Mouse (Mus musculus) heart, adult 8-10 months (tissue): ENCODE results near the gene Tcf21. TPM values are rescaled to one million over a fixed set of nuclear protein-coding genes. Genes with fewer than 3 reads are reported as not detected.

ENCODE experiments used
- DNase-seq: peaks from one replicate; pipeline ENCODE4 v3.0.0; 2022; ENCODE audit warnings: low spot score
- total RNA-seq, 4 experiments: library from RNA; stranded (reverse); gene quantifications; 2 replicates each; pipeline ENCODE4 v1.2.4; 2022

The Tcf21 gene
- total RNA-seq, 4 experiments from 2014 or later = 8.2 to 11.1 (median 9.0) TPM

- DNase-seq = no peak
These were observed 4.3 kb downstream of the Tcf21 start for GRCm38 (mm10) chr10:22815461-22816236.

DNA sequence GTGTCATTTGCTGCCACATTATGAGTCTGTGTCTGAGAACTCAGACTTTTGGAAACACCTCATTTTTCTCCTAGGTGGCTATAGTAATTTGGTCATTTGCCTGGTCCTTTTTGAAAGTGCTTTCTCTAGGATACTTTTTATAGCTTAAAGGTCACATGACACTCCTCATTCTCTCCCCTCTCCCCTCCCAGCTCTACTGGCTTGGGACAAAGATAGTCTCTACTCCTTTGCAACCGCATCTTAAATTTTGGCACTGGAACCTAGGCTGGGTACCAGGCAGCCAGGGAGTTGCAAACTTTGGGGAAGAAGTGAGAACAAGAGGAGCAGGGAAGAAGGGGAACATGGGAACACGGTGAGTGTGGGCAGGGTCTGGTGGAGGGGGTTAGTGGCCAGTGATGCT lies 5.2 kb downstream of the Tcf21 start:
- DNase-seq = no peak

GRCm38 (mm10) chr10:22814294-22814693 lies 5.7 kb downstream of the Tcf21 start:
- DNase-seq = no peak

DNA sequence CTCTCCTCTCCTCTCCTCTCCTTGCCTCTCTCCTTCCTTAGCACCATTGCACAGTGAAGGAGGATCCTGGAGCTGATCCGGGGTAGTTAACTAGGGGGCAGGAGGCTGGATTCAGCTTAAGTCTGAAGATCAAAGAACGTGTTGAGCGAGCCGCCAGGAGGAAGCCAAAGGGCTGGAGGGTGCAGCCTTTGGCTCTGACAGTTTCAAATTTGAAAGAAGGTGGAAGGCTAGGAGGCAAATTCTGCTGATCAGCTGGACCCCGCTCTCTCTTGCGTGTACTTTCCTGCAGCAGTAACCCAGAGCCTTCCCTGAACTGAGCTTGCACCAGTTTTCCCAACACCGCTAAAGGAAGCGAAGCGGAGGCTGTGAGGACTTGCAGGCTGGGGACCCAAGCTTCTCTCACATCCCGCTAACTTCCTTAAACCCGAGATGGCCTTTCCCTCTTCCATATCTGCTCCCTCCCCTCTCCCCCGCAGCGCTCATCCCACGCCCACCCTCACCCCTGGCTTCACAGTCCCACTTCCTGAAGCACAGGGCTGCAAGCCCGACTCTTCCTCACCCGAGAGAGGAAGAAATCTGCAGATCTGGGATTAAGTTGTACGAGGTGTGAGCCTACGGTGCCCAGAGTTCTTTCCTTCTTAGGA lies 6.5 kb downstream of the Tcf21 start:
- DNase-seq = no peak

DNA sequence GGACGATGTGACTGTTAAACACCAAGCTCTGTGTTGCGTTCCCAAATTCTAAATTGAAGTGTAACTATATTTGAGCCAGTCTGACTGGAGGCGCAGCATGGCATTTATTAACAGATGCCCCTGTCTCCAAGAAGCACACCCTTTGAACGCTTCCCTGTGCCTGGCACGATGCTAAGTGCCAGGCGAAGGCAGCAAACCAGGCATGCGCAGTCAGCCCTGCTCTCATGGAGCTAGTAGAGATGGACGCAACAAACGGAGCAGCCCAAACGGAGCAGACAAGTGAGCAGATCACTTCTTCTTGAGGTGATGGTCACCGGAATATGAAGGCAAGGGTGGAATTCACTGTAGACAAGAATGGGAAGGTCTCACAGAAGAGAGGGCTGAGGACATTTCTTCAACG lies 8.1 kb downstream of the Tcf21 start:
- no peak for DNase-seq

- DNase-seq = peak; percentile 13
These were observed 37.3 kb downstream of the Tcf21 start for GRCm38 (mm10) chr10:22782684-22783083.

DNA sequence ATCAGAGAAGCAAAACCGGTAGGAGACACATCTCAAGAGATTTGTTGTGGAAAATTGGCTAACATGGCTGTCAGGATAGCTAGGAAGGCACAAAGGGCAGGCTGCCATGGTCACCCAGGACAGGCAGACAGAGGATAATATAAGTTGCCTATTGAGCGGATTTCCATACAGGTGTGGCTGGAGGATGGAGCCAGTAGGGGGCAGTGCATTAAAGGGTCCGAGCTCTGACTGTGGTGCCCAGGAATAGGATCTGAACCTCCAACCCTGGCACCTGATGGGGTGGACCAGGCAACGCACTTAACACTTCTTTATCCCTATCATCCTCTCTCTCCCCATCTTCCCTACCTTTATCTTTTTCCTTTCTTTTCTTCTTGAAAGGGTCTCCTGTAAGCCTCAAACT lies 38.5 kb downstream of the Tcf21 start:
- DNase-seq = no peak

DNA sequence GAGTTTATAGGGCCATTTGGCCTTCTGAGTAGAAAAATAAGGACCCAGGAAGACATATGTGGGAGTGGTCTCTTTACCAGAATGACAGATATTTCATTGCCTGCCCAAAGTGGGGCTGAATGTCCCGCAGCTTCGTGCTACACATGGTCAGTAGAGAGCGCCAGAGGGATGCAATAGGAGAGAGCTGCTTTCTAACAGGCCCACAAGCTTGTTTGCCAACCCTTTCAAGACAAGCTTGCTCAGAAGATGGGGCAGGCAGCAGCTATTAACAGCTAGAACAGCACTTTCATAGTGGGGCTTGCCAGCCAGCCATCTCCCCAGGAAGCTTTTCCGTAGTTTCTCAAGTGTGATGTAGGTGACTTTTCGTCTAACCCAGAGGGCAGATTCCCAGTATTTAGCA lies 42.0 kb downstream of the Tcf21 start:
- peak; percentile 9 for DNase-seq

- DNase-seq = peak; percentile 7
These were observed 43.8 kb downstream of the Tcf21 start for GRCm38 (mm10) chr10:22776007-22776698.

DNA sequence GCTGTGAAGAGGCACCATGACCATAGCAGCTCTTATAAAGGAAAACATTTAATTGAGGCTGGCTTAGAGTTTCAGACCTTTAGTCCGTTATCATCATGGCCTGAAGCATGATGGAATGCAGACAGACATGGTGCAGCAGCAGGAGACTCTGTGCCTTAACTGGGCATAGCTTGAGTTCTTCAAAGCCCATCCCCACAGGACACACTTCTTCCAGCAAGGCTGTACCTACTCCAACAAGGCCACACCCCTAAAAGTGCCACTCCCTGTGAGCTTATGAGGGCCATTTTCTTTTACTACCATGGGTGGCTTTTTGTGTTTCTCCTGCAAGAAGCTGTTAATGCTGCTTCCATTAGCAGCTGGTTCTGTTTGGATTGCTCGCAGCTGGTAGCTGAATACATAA lies 44.5 kb downstream of the Tcf21 start:
- no peak for DNase-seq

DNA sequence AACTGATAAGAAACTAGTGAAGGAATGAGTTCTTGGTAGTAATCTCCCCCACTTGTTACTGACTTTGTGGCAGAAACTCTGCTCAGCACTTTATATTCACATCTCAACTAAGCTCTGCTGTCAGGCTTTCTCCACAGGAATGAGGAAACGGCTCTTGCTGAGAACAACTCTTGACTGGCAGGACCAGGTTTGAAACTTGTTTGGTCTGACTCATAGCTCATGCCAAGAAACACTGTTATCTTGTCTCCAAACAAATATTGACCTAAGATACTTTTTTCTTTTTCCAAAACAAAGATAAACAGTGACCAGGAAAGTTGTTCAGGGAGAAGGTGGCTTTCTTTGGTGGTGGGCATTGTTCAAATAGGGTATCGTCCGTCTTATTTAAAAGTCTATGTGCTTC lies 45.3 kb downstream of the Tcf21 start:
- DNase-seq = no peak

Other genes starting within 250 kb of the Tcf21 start
- gene Slc2a12, start 175.2 kb downstream of the Tcf21 start, total RNA-seq = 10 to 100 TPM; 15.0 to 20.5 (median 20.0) TPM
- 10 to 100 TPM; 13.6 to 23.7 (median 16.2) TPM for gene Tbpl1, start 88.2 kb downstream of the Tcf21 start, total RNA-seq